Mouse (Mus musculus) lung, adult 2 months (tissue): ENCODE results near the gene 9930021J03Rik. TPM values are rescaled to one million over a fixed set of nuclear protein-coding genes. Genes with fewer than 3 reads are reported as not detected.

Experiments used
- DNase-seq: peaks from one replicate; pipeline ENCODE4 v3.0.0; 2022
- H3K4me1 ChIP-seq: fragments of 200-500 bp; 2 replicates; pipeline ENCODE4 v1.6.1; 2011; ENCODE audit warnings: low read length; ENCODE audit not compliant: control insufficient read depth, insufficient read depth
- H3K4me3 ChIP-seq: fragments of 200-500 bp; replicated peaks from 2 replicates; pipeline ENCODE3; 2011; ENCODE audit warnings: low read depth, mild to moderate bottlenecking, control low read depth, low read length; ENCODE audit errors: extremely low read depth
- CTCF ChIP-seq: fragments of 200-500 bp; IDR thresholded peaks from 2 replicates; pipeline ENCODE4 v1.5.1; 2011; ENCODE audit warnings: mild to moderate bottlenecking, low read length, control low read depth; ENCODE audit not compliant: insufficient read depth
- POLR2A ChIP-seq: fragments of 200-500 bp; IDR thresholded peaks from 2 replicates; pipeline ENCODE4 v1.6.1; 2011; ENCODE audit warnings: low read depth, mild to moderate bottlenecking, control low read depth, low read length, borderline replicate concordance; ENCODE audit errors: extremely low read depth
- WGBS: fragments of 180-500 bp; shearing (Covaris S2); methylation state at CpG from one replicate; pipeline ENCODE4 v1.1.7; 2018; 5-methylcytosine and 5-hydroxymethylcytosine counted together
- polyA plus RNA-seq: library from polyadenylated mRNA; depleted of rRNA; stranded (reverse); fragments of >200 nt; gene quantifications from 2 replicates; pipeline ENCODE4 v1.2.3, GENCODE M21; 2012; rRNA removed

The 9930021J03Rik gene
- polyA plus RNA-seq = 5.0 and 5.7 TPM in 2 replicates

DNA sequence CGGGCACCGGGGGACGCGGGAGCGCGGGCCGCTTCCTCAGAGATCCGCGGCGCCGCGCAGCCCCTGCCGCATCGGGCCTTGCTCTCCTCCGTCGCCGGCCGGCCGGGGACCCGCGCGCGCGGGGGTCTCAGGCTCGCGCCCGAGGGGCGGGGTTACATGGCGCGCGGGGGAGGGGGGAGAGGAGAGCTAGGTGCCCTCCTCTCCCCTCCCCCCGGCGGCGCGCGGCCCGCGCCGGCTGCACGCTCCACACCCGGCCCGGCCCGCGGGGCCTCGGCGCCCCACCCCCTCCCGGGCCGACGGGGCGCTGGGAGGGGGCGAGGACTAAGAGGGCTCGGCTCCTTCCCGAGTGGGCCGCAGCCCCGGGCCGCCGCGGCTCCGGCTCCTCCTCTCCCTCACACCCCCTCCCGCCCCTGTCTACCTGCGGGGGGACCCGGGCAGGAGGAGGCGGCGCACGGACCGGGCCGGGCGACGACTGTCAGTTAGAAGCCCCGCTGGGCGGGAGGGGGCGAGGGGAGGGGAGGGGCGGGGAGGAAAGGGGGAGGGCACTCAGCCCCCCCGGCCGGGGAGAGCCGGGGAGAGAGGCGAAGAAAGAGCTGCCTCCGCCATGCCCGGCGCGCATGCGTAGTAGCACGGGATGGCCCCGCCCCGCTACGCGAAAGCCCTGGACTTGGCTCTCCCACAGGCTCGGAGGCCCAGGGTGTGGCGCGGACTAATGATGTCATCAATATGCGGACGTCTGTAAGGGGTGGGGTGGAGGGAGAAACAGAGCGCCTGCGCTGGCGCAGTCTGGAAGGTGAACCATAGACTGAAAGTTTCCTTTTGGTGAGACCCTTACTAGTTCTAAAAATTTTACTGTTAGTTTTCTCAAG is at the start of gene 9930021J03Rik:
TSS of gene 9930021J03Rik (minus strand) at position 73 of the 869 bp plus-strand sequence.
- peak within 1 kb of the TSS; percentile 58 for H3K4me3 ChIP-seq
- TF ChIP-seq CTCF (no peak), POLR2A (peak; percentile 76; the same call in 1 of the 2 replicates)
- H3K4me1 ChIP-seq = peaks cover 4% of the 10 kb centered on the region; the same call in 1 of the 2 replicates
- peak; percentile 97 for DNase-seq
- WGBS = under 1% methylated on average over 65 of the region's 95 CpGs

- no peak for DNase-seq
- TF ChIP-seq POLR2A (no peak), CTCF (no peak)
These were observed 47.9 kb upstream of the 9930021J03Rik start for GRCm38 (mm10) chr19:29853711-29854110.

GRCm38 (mm10) chr19:29851036-29851690 is 45.4 kb upstream of the 9930021J03Rik start:
- no peak for DNase-seq
- WGBS = 42% methylated on average over 12 of the region's 12 CpGs
- TF ChIP-seq CTCF = no peak
- no peak for TF ChIP-seq POLR2A
- Histone ChIP-seq H3K4me1 (no peaks in the 10 kb centered on the region), H3K4me3 (no peak overlapping the region)

More at GRCm38 (mm10) chr19:29853711-29854110, 47.9 kb upstream of the 9930021J03Rik start:
- 81% methylated on average over 5 of the region's 5 CpGs for WGBS
- no peaks in the 10 kb centered on the region for H3K4me1 ChIP-seq
- H3K4me3 ChIP-seq = no peak overlapping the region

GRCm38 (mm10) chr19:29849924-29850551 is 44.2 kb upstream of the 9930021J03Rik start:
- WGBS = 71% methylated on average over 11 of the region's 11 CpGs
- Histone ChIP-seq H3K4me1 (no peaks in the 10 kb centered on the region), H3K4me3 (no peak overlapping the region)
- no peak for TF ChIP-seq CTCF
- no peak for TF ChIP-seq POLR2A
- no peak for DNase-seq

DNA sequence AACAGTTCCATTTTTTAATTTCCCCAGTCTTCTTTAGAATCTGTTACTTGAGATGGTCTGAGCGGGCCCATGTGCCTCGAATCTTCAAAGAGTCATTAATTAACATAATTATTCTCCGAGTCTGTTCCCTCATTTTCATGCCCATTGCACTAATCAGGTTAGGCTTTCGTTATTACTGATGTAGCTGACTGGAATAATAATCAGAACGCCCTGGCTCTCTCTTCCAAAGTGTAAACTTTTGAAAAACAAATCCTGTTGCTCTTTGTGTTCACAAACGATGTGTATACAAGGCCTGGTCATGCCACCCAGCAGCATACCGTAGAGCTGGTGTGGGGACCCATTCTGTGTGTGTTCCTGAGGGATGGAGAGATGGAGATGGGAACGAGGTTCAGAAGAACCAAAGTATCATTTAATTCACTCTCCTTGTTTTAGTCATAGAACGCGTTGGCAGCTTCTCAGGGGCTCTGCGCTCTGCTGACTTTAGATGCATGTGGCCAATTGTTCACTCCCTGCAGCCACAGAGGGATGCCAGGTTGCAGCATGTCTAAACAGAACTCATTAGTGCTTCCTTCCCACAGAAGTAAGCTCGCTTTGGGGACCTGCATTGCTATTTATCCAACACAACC is 38.4 kb upstream of the 9930021J03Rik start:
- DNase-seq = no peak
- H3K4me3 ChIP-seq = no peak overlapping the region
- TF ChIP-seq CTCF (no peak), POLR2A (no peak)
- WGBS = 72% methylated on average over 12 of the region's 12 CpGs
- no peaks in the 10 kb centered on the region for H3K4me1 ChIP-seq

GRCm38 (mm10) chr19:29843641-29844035 is 37.8 kb upstream of the 9930021J03Rik start:
- Histone ChIP-seq H3K4me3 (no peak overlapping the region), H3K4me1 (no peaks in the 10 kb centered on the region)
- DNase-seq = no peak
- WGBS = 45% methylated on average over 5 of the region's 5 CpGs
- TF ChIP-seq POLR2A (no peak), CTCF (no peak)

- Histone ChIP-seq H3K4me3 (no peak overlapping the region), H3K4me1 (no peaks in the 10 kb centered on the region)
- 79% methylated on average over 8 of the region's 8 CpGs for WGBS
- TF ChIP-seq POLR2A = no peak
- TF ChIP-seq CTCF = no peak
- no peak for DNase-seq
These were observed 37.2 kb upstream of the 9930021J03Rik start for GRCm38 (mm10) chr19:29842973-29843372.

DNA sequence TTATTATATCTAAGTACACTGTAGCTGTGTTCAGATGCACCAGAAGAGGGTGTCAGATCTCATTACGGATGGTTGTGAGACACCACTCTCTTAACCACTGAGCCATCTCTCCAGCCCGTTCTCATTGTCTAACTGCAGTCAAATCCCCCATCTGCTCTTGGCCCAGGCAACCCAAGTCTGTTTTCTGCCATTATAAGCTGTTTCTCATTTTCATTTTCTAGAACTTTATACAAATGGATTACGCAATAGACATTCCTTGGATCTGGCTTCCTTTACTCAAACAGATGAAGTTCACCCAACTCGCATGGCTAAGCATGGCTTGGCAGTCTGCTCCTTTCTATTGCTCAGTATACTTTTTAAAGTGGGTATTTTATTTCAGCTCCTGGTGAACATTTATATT is 34.9 kb upstream of the 9930021J03Rik start:
- DNase-seq = no peak
- H3K4me3 ChIP-seq = no peak overlapping the region
- WGBS = 64% methylated on average over 4 of the region's 4 CpGs
- no peaks in the 10 kb centered on the region for H3K4me1 ChIP-seq
- TF ChIP-seq POLR2A = no peak
- TF ChIP-seq CTCF = no peak

GRCm38 (mm10) chr19:29838636-29839135 is 32.9 kb upstream of the 9930021J03Rik start:
- H3K4me1 ChIP-seq = no peaks in the 10 kb centered on the region
- WGBS = 69% methylated on average over 3 of the region's 3 CpGs
- TF ChIP-seq POLR2A = no peak
- TF ChIP-seq CTCF = no peak
- DNase-seq = no peak
- no peak overlapping the region for H3K4me3 ChIP-seq

- no peak overlapping the region for H3K4me3 ChIP-seq
- DNase-seq = no peak
- H3K4me1 ChIP-seq = no peaks in the 10 kb centered on the region
- TF ChIP-seq POLR2A = no peak
- no peak for TF ChIP-seq CTCF
- WGBS = 71% methylated on average over 1 of the region's 1 CpGs
These were observed 32.4 kb upstream of the 9930021J03Rik start for GRCm38 (mm10) chr19:29838171-29838570.
